Mouse (Mus musculus): Measurements from ENCODE around the gene Atp2b1. TPM values are rescaled to one million over a fixed set of nuclear protein-coding genes. Genes with fewer than 3 reads are reported as not detected.

Atp2b1 gene
- total and polyA plus RNA-seq, 2 experiments from 2014 or later: 154 to 338 TPM

DNA sequence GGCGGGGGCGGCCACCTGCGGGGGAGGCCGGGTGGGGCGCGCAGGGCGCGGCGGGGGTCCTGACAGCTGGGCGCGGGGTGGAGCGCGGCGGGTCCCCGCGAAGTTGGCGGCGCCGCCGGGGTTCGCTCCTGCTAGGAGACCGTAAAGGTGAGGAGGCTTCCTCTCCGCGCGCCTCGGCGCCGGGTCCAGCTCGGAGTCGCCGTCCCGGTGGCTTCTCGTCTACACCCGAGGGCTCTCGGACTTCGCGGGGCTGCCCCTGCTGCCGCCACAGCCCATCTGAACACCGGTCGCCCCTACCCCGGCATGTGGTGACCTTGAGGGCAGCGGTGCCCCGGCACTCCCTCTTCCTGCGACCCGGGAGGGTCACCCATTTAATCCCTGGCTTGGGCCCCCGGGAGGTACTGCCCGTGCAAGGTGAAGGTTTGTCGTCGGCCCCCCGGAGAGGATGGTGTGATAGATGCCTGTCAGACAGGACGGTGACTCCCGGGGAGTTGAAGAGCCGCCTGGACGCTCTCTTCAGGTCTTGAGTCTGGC, 1.3 kb downstream of the Atp2b1 start:
- Histone ChIP-seq H3K4me1 (ENCODE audit: insufficient read depth, low read length) (0 out of 2 replicates have a peak, but pooled peaks cover 4% of the 10 kb centered on the region), H3K27ac (peak overlapping the region; percentile 96), H3K4me2 (ENCODE audit: low read depth, low read length) (peak overlapping the region; percentile 66), H3K36me3 (ENCODE audit: insufficient read depth, low read length) (no peaks in the 10 kb centered on the region), H3K9ac (replicated peaks; ENCODE audit: low read length) (peak overlapping the region; percentile 87), H3K9me3 (ENCODE audit: low read length) (no peaks in the 10 kb centered on the region), H3K4me3 (ENCODE audit: low read length) (peak overlapping the region; percentile 56), H3K27me3 (ENCODE audit: insufficient read depth, low read length) (no peaks in the 10 kb centered on the region)
- DNase-seq (ENCODE audit: low spot score) (no peak), ATAC-seq (no peak)
- 1% methylated on average over 42 of the region's 54 CpGs for WGBS
- TF ChIP-seq CTCF (IDR thresholded peaks at IDR 0.05; ENCODE audit: low read depth): no peak

DNA sequence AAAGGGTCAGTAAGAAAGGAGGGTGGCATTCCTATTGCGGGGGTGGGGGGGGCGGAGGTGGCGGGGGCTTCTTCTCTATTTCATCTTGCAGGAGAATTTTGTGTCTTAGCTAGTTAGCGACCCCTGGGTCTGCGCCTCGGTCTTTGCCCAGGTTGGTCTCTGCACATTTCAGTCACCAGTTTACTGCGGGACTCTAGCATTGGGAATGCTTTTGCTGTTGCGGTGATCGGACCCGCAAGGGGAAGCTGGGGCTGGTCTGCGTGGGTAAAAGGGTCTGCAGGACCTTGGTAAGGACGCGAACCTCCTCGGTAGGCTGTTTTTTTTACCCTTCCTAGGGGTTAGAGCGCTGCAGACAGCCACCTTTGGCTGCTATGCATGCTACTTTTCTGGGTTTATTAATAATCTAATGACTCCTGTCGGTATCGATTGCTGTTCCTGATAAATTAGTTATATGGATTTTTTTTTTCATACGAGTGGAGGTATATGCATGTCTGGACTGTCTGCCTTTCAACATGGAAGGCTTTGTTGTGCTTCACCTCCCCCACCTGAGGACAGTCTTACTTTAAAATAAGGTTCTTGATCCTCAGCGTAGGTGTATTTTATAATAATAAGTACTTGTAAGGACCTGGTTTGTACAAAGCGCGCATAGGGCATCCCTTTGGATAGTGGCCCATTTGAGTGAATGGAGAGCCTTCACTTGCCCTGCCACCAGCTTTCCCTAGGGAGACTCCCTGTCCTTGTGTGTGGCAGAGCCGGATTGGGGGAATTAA, 2.0 kb downstream of the Atp2b1 start:
- peak overlapping the region; percentile 87 for H3K9ac ChIP-seq (replicated peaks; ENCODE audit: low read length)
- H3K27me3 ChIP-seq (ENCODE audit: insufficient read depth, low read length): no peaks in the 10 kb centered on the region
- H3K4me3 ChIP-seq (ENCODE audit: low read length): peak overlapping the region; percentile 56
- H3K27ac ChIP-seq: peak overlapping the region; percentile 96
- no peaks in the 10 kb centered on the region for H3K36me3 ChIP-seq (ENCODE audit: insufficient read depth, low read length)
- 3% methylated on average over 22 of the region's 22 CpGs for WGBS
- DNase-seq (ENCODE audit: low spot score) (peak; percentile 63), ATAC-seq (no peak)
- peak overlapping the region; percentile 66 for H3K4me2 ChIP-seq (ENCODE audit: low read depth, low read length)
- no peaks in the 10 kb centered on the region for H3K9me3 ChIP-seq (ENCODE audit: low read length)
- TF ChIP-seq CTCF (IDR thresholded peaks at IDR 0.05; ENCODE audit: low read depth): no peak
- H3K4me1 ChIP-seq (ENCODE audit: insufficient read depth, low read length): 0 out of 2 replicates have a peak, but pooled peaks cover 4% of the 10 kb centered on the region

DNA sequence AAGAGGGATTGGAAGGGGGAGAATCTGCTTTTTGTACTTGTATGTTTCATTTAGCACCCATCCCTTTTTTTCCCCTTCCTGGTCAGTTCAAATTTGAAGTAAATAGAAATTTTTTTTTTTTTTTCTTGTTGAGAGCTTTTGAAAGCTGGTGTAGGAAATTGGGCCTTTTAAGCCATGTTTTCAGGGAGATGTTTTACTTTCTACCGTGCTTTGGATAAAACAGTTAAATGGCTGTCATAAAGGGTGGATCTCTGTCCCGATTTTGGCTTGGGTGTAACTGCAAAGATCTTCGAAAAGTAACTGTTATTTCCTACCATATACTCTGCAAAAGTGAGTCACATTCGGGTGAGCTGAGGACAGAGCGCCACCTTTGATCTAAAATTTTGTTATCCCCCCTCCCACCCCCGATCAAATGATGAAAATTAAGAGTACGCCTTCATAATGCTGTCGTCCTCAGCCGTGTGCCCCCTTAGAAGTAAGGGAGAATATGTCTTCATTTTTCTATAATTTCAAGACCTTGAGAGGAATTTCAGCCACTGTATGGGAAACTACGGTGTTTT, 2.7 kb downstream of the Atp2b1 start:
- peak overlapping the region; percentile 96; the same call in 1 of the 2 replicates for H3K27ac ChIP-seq
- H3K9ac ChIP-seq (replicated peaks; ENCODE audit: low read length): peak overlapping the region; percentile 87
- no peak for TF ChIP-seq CTCF (IDR thresholded peaks at IDR 0.05; ENCODE audit: low read depth)
- peak overlapping the region; percentile 56 for H3K4me3 ChIP-seq (ENCODE audit: low read length)
- 61% methylated on average over 10 of the region's 10 CpGs for WGBS
- no peak for DNase-seq (ENCODE audit: low spot score)
- ATAC-seq: no peak
- H3K36me3 ChIP-seq (ENCODE audit: insufficient read depth, low read length): no peaks in the 10 kb centered on the region
- H3K9me3 ChIP-seq (ENCODE audit: low read length): no peaks in the 10 kb centered on the region
- no peaks in the 10 kb centered on the region for H3K27me3 ChIP-seq (ENCODE audit: insufficient read depth, low read length)
- peak overlapping the region; percentile 66 for H3K4me2 ChIP-seq (ENCODE audit: low read depth, low read length)
- 0 out of 2 replicates have a peak, but pooled peaks cover 4% of the 10 kb centered on the region for H3K4me1 ChIP-seq (ENCODE audit: insufficient read depth, low read length)

DNA sequence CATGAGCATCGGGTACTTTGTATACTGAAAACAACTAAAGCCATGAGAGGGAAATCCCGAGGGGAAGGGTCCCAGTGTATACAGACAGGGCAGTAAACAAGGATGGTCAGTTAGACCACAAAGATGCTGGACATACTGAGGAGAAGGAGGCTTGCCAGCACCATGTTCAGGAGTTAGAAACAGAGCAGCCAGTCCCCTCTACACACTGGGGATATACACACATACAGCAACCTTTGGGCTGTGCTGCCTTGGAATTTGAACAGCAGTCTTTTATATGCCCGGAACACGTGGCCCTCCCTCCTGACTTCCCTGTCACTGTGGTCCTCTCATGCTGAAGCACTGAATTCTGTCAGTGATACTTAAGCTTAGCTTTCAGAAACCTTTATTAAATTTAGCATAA, 10.9 kb downstream of the Atp2b1 start:
- Histone ChIP-seq H3K4me1 (ENCODE audit: insufficient read depth, low read length) (no peaks in the 10 kb centered on the region; the same call in 1 of the 2 replicates), H3K9me3 (ENCODE audit: low read length) (no peaks in the 10 kb centered on the region), H3K27ac (no peak overlapping the region), H3K4me2 (ENCODE audit: low read depth, low read length) (no peak overlapping the region), H3K9ac (replicated peaks; ENCODE audit: low read length) (no peak overlapping the region), H3K27me3 (ENCODE audit: insufficient read depth, low read length) (no peaks in the 10 kb centered on the region), H3K4me3 (ENCODE audit: low read length) (no peak overlapping the region), H3K36me3 (ENCODE audit: insufficient read depth, low read length) (no peaks in the 10 kb centered on the region)
- DNase-seq (ENCODE audit: low spot score): no peak
- no peak for ATAC-seq
- TF ChIP-seq CTCF (IDR thresholded peaks at IDR 0.05; ENCODE audit: low read depth): no peak
- 79% methylated on average over 4 of the region's 4 CpGs for WGBS

DNA sequence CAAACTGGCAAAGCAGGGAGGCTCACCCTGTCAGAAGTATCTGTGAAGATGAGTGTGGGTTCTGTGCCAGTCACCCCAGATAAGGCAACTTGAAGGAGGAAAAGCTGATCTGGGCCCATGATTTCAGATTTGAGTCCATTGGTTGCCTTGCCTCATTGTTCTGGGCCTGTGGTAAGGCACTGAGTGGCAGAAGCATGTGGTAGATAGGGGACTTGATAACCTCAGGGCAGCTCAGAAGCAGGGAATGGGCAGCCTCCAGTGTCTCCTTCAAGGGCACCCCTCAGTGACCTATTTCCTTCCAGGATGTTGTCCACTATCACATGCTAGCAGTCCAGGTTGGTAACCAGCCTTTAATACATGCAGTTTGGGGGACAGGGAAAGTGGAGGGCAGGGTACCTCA, 12.8 kb downstream of the Atp2b1 start:
- DNase-seq (ENCODE audit: low spot score) (no peak), ATAC-seq (no peak)
- Histone ChIP-seq H3K27me3 (ENCODE audit: insufficient read depth, low read length) (no peaks in the 10 kb centered on the region), H3K9ac (replicated peaks; ENCODE audit: low read length) (no peak overlapping the region), H3K4me2 (ENCODE audit: low read depth, low read length) (no peak overlapping the region), H3K27ac (no peak overlapping the region), H3K4me1 (ENCODE audit: insufficient read depth, low read length) (no peaks in the 10 kb centered on the region; the same call in 1 of the 2 replicates), H3K9me3 (ENCODE audit: low read length) (no peaks in the 10 kb centered on the region), H3K36me3 (ENCODE audit: insufficient read depth, low read length) (no peaks in the 10 kb centered on the region), H3K4me3 (ENCODE audit: low read length) (no peak overlapping the region)
- TF ChIP-seq CTCF (IDR thresholded peaks at IDR 0.05; ENCODE audit: low read depth): no peak

DNA sequence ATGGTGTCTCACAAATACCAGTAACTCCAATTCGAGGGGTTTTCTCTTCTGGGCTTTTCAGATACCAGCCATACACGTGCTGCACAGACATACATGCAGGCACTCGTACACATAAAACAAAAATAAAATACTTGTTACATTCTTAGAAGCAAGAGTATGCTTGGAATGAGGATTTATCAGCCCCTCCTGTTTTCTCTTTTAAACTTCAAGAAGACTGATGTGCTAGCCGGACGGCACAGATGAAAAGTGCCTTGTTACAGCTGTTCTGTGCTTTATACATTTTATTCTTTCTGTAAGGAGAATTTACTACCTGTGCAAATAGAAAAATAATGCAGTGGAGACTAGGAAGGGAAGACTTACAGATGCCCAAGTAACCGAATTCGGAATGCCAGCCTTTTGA, 15.2 kb downstream of the Atp2b1 start:
- Histone ChIP-seq H3K36me3 (ENCODE audit: insufficient read depth, low read length) (no peaks in the 10 kb centered on the region), H3K9ac (replicated peaks; ENCODE audit: low read length) (no peak overlapping the region), H3K4me3 (ENCODE audit: low read length) (no peak overlapping the region), H3K9me3 (ENCODE audit: low read length) (no peaks in the 10 kb centered on the region), H3K27me3 (ENCODE audit: insufficient read depth, low read length) (no peaks in the 10 kb centered on the region), H3K27ac (no peak overlapping the region), H3K4me1 (ENCODE audit: insufficient read depth, low read length) (no peaks in the 10 kb centered on the region; the same call in 1 of the 2 replicates), H3K4me2 (ENCODE audit: low read depth, low read length) (no peak overlapping the region)
- 67% methylated on average over 7 of the region's 7 CpGs for WGBS
- ATAC-seq (no peak), DNase-seq (ENCODE audit: low spot score) (no peak)
- TF ChIP-seq CTCF (IDR thresholded peaks at IDR 0.05; ENCODE audit: low read depth): no peak
